Mouse (Mus musculus): ENCODE results near the gene Pitpnc1. TPM values are rescaled to one million over a fixed set of nuclear protein-coding genes. Genes with fewer than 3 reads are reported as not detected.

The Pitpnc1 gene
- polyA plus RNA-seq, 1 experiment from 2014 or later, result 16.2 TPM

DNA sequence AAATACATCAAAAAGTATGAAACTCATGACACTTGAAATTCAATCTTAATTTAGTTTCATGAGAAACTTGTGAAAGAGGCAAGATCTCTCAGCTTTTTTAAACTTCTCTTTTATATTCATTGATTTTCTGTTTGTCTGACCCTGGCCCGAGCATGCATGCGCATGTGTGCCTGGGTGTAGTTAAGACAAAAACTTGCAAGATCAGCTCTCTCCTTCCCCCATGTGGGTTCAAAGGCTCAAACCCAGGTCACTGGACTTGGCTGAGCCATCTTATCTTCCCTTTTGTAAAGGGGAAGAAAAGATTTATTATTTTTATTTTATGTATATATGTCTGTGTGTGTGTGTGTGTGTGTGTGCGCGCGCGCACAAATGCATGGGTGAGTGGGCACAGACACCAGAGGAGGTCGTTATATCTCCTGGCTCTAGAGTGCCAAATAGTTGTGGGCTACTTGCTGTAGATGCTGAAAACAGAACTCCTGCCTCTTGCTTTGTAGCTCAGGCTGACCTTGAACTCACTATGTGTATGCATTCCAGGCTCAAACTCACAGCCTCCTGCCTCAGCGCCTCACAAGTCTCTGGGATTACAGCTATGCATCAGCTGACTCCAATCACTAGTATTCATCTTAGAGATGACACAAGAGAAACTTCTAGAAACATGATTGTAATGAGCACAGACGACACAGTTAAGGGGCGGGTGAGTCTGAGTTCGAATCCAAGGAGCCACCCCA is 64.7 kb downstream of the Pitpnc1 start:
- no peak for ATAC-seq (ENCODE audit: low read depth)
- Histone ChIP-seq H3K27ac (ENCODE audit: low read length) (no peak overlapping the region), H3K4me3 (ENCODE audit: low read length) (no peak overlapping the region), H3K27me3 (ENCODE audit: control insufficient read depth, insufficient read depth, low read depth, low read length) (no peaks in the 10 kb centered on the region), H3K36me3 (ENCODE audit: control insufficient read depth, insufficient read depth, low read length) (no peaks in the 10 kb centered on the region), H3K9ac (ENCODE audit: low read length) (no peak overlapping the region), H3K9me3 (ENCODE audit: control insufficient read depth, low read length) (no peaks in the 10 kb centered on the region), H3K4me2 (ENCODE audit: low read depth, low read length) (no peak overlapping the region), H3K4me1 (replicated peaks; ENCODE audit: control insufficient read depth, insufficient read depth, low read length) (peaks cover 15% of the 10 kb centered on the region)
- WGBS, result 97% methylated on average over 11 of the region's 11 CpGs

DNA sequence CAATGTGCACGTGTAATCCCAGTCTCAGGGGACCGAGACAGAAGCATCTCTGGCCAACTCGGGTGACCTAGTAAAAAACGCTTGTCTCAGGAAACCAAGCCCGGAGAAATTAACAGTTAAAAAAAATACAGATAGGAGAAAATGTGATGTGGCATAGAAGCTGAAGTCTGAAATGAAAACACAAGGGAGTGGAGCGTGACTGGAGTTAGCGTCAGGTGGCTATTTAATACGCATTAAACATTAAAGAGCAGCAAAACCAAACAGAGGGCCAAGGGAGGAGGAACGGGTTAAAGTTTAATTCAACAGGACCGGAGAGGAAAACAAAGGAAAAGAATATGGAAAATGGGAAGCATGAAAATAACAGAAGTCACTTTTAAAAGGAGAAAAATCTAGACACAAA is 67.2 kb downstream of the Pitpnc1 start:
- no peak overlapping the region for H3K27ac ChIP-seq (ENCODE audit: low read length)
- no peak overlapping the region for H3K4me3 ChIP-seq (ENCODE audit: low read length)
- H3K4me1 ChIP-seq (replicated peaks; ENCODE audit: control insufficient read depth, insufficient read depth, low read length), result peaks cover under 1% of the 10 kb centered on the region; the same call in 1 of the 2 replicates
- H3K27me3 ChIP-seq (ENCODE audit: control insufficient read depth, insufficient read depth, low read depth, low read length), result no peaks in the 10 kb centered on the region
- no peak for ATAC-seq (ENCODE audit: low read depth)
- no peak overlapping the region for H3K4me2 ChIP-seq (ENCODE audit: low read depth, low read length)
- 56% methylated on average over 10 of the region's 10 CpGs for WGBS
- no peaks in the 10 kb centered on the region for H3K36me3 ChIP-seq (ENCODE audit: control insufficient read depth, insufficient read depth, low read length)
- H3K9me3 ChIP-seq (ENCODE audit: control insufficient read depth, low read length), result no peaks in the 10 kb centered on the region
- no peak overlapping the region for H3K9ac ChIP-seq (ENCODE audit: low read length)

DNA sequence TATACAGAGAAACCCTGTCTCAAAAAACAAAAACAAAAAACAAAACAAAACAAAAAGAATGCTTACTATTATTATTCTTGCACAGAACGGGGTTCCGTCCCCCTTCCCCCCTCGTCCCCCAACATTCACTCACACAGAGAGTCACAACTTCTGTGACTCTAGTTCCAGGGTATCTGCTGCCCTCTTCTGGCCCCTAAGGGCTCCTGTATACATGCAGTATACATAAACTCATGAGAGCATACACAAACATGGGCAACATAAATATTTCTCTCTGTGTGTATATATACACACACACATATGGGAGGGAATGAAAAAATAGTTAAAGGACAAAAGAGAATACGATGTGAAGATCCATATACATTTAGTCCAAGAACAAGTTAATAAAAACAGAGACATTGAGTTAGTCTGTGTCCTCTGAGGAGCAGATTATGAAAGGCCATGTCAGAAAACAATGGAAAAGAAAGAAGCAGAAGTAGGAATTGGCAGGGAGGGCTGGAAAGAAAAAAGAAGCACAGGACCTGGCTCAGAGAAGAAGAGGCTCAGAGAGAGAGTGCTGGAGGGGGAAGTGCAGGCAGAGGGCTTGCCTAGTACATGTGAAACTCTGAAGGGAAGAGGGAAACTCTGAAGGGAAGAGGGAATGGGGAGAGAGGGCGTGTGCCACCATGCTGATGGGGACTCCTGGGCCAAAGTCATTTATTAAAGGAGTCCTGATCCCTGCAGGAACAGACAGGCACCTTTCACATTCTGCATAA is 68.5 kb downstream of the Pitpnc1 start:
- Histone ChIP-seq H3K4me1 (replicated peaks; ENCODE audit: control insufficient read depth, insufficient read depth, low read length) (no peaks in the 10 kb centered on the region), H3K36me3 (ENCODE audit: control insufficient read depth, insufficient read depth, low read length) (no peaks in the 10 kb centered on the region), H3K27ac (ENCODE audit: low read length) (no peak overlapping the region), H3K4me3 (ENCODE audit: low read length) (no peak overlapping the region), H3K9ac (ENCODE audit: low read length) (no peak overlapping the region), H3K27me3 (ENCODE audit: control insufficient read depth, insufficient read depth, low read depth, low read length) (no peaks in the 10 kb centered on the region), H3K9me3 (ENCODE audit: control insufficient read depth, low read length) (no peaks in the 10 kb centered on the region), H3K4me2 (ENCODE audit: low read depth, low read length) (no peak overlapping the region)
- WGBS, result 95% methylated on average over 5 of the region's 5 CpGs
- ATAC-seq (ENCODE audit: low read depth), result no peak

DNA sequence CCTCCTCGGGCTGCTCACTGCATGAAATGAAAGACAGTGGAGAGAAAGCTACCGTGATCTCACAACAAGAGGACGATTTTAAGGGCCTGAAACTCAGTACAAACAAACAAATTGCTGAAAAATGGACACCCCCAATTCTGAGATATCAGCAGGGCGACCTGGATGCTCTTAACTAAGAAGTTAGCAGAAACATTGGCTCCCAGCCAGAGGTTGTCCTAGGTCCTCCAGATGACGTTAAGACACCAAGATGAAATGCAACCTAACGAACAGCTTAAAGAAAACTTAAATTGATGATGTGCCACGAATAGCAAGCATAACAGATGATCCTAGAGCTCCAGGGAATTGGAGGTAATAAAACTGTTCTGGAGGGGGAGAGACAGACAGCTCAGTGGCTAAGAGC is 69.7 kb downstream of the Pitpnc1 start:
- H3K4me1 ChIP-seq (replicated peaks; ENCODE audit: control insufficient read depth, insufficient read depth, low read length), result no peaks in the 10 kb centered on the region
- no peak overlapping the region for H3K27ac ChIP-seq (ENCODE audit: low read length)
- no peaks in the 10 kb centered on the region for H3K27me3 ChIP-seq (ENCODE audit: control insufficient read depth, insufficient read depth, low read depth, low read length)
- no peaks in the 10 kb centered on the region for H3K9me3 ChIP-seq (ENCODE audit: control insufficient read depth, low read length)
- H3K9ac ChIP-seq (ENCODE audit: low read length), result no peak overlapping the region
- no peak overlapping the region for H3K4me3 ChIP-seq (ENCODE audit: low read length)
- 62% methylated on average over 7 of the region's 7 CpGs for WGBS
- H3K4me2 ChIP-seq (ENCODE audit: low read depth, low read length), result no peak overlapping the region
- no peak for ATAC-seq (ENCODE audit: low read depth)
- H3K36me3 ChIP-seq (ENCODE audit: control insufficient read depth, insufficient read depth, low read length), result no peaks in the 10 kb centered on the region

DNA sequence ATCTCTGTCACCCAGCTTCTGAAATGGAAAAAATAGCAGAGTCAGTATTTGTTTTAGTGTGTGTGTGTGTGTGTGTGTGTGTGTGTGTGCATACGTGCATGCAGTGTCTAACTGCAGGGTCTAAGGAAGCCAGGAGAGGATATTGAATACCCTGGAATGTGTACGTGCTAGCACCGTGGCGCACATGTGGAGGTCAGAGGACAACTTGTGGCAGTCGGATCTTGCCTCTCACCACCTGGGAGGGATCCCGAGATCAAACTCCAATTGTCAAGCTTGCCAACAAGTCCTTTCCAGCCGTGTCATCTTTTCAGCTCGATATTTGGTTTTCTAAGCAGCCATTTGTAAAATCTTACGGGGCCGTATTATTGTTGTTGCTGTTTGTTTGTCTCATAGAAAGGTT is 70.5 kb downstream of the Pitpnc1 start:
- WGBS, result 62% methylated on average over 10 of the region's 10 CpGs
- H3K27ac ChIP-seq (ENCODE audit: low read length), result no peak overlapping the region
- no peaks in the 10 kb centered on the region for H3K4me1 ChIP-seq (replicated peaks; ENCODE audit: control insufficient read depth, insufficient read depth, low read length)
- H3K9me3 ChIP-seq (ENCODE audit: control insufficient read depth, low read length), result no peaks in the 10 kb centered on the region
- H3K9ac ChIP-seq (ENCODE audit: low read length), result no peak overlapping the region
- H3K4me2 ChIP-seq (ENCODE audit: low read depth, low read length), result no peak overlapping the region
- no peak overlapping the region for H3K4me3 ChIP-seq (ENCODE audit: low read length)
- ATAC-seq (ENCODE audit: low read depth), result no peak
- no peaks in the 10 kb centered on the region for H3K36me3 ChIP-seq (ENCODE audit: control insufficient read depth, insufficient read depth, low read length)
- no peaks in the 10 kb centered on the region for H3K27me3 ChIP-seq (ENCODE audit: control insufficient read depth, insufficient read depth, low read depth, low read length)

DNA sequence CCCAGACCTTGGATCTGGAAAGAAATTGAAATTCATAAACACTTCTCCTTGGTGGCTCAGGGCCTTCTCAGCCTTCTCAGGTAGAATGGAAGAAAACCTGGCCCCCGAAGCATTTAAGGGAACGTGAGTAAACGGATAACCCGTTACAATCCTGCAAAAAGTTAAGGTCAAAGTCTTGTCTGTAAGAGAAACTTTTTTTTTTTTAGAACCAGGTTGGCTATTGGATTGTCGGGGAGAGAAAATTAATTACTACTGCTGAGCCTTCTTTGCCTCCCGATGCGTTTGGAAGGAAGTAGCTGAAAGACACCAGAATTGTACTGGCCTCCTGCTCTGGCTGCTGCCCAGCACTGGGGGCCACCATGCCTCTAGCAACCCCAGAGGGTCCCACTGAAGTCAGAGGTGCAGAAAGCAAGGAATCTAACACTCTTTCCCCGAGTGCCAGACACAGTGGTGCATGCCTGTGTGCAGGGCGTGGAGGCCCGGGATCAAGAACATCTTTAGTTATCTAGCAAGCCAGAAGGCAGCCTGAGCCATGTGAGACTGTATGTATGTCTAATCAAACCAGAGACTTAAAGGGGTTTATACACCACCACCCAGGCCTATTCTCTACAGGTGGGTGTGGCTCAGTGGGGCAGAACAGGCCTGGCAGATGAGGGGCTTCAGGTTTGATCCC is 73.0 kb downstream of the Pitpnc1 start:
- no peak overlapping the region for H3K9ac ChIP-seq (ENCODE audit: low read length)
- no peaks in the 10 kb centered on the region for H3K27me3 ChIP-seq (ENCODE audit: control insufficient read depth, insufficient read depth, low read depth, low read length)
- ATAC-seq (ENCODE audit: low read depth), result no peak
- no peak overlapping the region for H3K4me2 ChIP-seq (ENCODE audit: low read depth, low read length)
- 64% methylated on average over 10 of the region's 10 CpGs for WGBS
- H3K36me3 ChIP-seq (ENCODE audit: control insufficient read depth, insufficient read depth, low read length), result no peaks in the 10 kb centered on the region
- no peaks in the 10 kb centered on the region for H3K9me3 ChIP-seq (ENCODE audit: control insufficient read depth, low read length)
- 0 out of 2 replicates have a peak, but pooled peaks cover 2% of the 10 kb centered on the region for H3K4me1 ChIP-seq (replicated peaks; ENCODE audit: control insufficient read depth, insufficient read depth, low read length)
- H3K4me3 ChIP-seq (ENCODE audit: low read length), result no peak overlapping the region
- H3K27ac ChIP-seq (ENCODE audit: low read length), result no peak overlapping the region

DNA sequence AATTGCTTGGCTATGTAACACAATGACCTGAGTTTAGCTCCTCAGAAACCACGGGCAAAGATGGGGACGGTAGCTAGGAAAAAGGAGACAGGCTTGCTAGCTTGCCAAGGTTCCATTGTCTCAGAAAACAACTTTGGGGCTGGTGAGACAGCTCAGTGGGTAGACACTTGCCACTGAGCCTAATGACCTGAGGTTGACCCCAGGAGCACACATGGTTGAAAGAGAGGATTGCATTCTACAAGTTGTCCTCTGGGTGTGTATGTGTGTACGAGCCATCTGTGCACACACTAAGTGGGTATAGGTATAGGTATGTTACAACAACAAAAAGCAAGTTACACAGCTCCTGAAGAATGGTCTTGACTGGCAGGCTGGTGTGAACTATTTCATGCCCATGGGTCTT is 76.3 kb downstream of the Pitpnc1 start:
- WGBS, result 95% methylated on average over 3 of the region's 3 CpGs
- Histone ChIP-seq H3K36me3 (ENCODE audit: control insufficient read depth, insufficient read depth, low read length) (no peaks in the 10 kb centered on the region), H3K27ac (ENCODE audit: low read length) (no peak overlapping the region), H3K4me1 (replicated peaks; ENCODE audit: control insufficient read depth, insufficient read depth, low read length) (0 out of 2 replicates have a peak, but pooled peaks cover 2% of the 10 kb centered on the region), H3K27me3 (ENCODE audit: control insufficient read depth, insufficient read depth, low read depth, low read length) (no peaks in the 10 kb centered on the region), H3K9me3 (ENCODE audit: control insufficient read depth, low read length) (no peaks in the 10 kb centered on the region), H3K4me3 (ENCODE audit: low read length) (no peak overlapping the region), H3K9ac (ENCODE audit: low read length) (no peak overlapping the region), H3K4me2 (ENCODE audit: low read depth, low read length) (no peak overlapping the region)
- no peak for ATAC-seq (ENCODE audit: low read depth)

DNA sequence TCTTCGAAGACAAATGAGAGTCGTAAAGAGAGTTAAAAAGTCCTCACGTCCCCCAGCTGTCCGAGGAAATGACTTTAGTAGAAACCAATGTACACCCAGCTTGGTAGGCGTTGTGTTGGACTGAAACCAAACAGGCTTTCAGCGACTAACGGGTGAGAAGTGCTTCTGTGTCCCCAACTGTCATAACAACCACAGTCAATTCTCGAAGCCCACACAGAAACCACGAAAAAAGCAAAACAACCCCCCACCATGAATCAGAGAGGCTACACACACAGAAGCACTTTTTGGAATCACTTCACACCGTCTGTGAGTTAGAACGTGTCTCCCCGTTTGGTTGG is 76.7 kb downstream of the Pitpnc1 start:
- WGBS, result 65% methylated on average over 12 of the region's 12 CpGs
- no peak overlapping the region for H3K4me3 ChIP-seq (ENCODE audit: low read length)
- H3K9ac ChIP-seq (ENCODE audit: low read length), result no peak overlapping the region
- no peak overlapping the region for H3K27ac ChIP-seq (ENCODE audit: low read length)
- 0 out of 2 replicates have a peak, but pooled peaks cover 2% of the 10 kb centered on the region for H3K4me1 ChIP-seq (replicated peaks; ENCODE audit: control insufficient read depth, insufficient read depth, low read length)
- no peaks in the 10 kb centered on the region for H3K9me3 ChIP-seq (ENCODE audit: control insufficient read depth, low read length)
- H3K4me2 ChIP-seq (ENCODE audit: low read depth, low read length), result no peak overlapping the region
- H3K36me3 ChIP-seq (ENCODE audit: control insufficient read depth, insufficient read depth, low read length), result no peaks in the 10 kb centered on the region
- H3K27me3 ChIP-seq (ENCODE audit: control insufficient read depth, insufficient read depth, low read depth, low read length), result no peaks in the 10 kb centered on the region
- ATAC-seq (ENCODE audit: low read depth), result no peak

DNA sequence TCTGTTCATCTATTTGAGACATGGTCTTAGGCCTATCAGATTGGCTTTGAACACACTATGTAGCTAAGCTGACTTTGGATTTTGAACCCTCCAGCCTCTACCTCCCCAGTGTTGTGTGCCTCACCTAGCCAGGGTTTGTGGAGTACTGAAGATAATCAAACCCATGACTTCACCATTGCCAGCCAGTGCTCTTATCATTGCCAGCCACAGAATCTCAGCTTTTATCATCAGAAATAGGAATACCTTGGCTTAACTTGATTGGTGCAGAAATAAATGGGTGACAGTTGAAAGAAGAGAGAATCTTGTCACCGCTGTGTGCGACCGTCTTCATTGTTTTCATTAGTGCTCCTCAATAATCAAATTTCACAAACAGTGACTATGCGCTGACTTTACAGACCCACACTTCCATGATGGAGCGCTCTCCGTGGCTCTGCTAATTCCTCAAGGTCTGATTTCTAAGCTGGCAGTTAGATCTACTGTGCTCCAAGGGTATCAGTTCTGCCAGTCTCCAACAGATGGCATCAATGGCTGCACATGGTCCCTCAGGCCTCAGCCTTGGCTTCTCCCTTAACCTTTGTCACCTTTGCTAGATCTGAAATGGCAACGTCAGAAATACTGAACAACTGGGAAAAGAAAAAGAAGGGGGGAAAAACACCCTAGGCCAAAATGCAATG is 77.2 kb downstream of the Pitpnc1 start:
- H3K9me3 ChIP-seq (ENCODE audit: control insufficient read depth, low read length), result no peaks in the 10 kb centered on the region
- H3K4me3 ChIP-seq (ENCODE audit: low read length), result no peak overlapping the region
- no peak overlapping the region for H3K9ac ChIP-seq (ENCODE audit: low read length)
- 83% methylated on average over 7 of the region's 7 CpGs for WGBS
- no peaks in the 10 kb centered on the region for H3K27me3 ChIP-seq (ENCODE audit: control insufficient read depth, insufficient read depth, low read depth, low read length)
- H3K27ac ChIP-seq (ENCODE audit: low read length), result no peak overlapping the region
- H3K4me2 ChIP-seq (ENCODE audit: low read depth, low read length), result no peak overlapping the region
- H3K4me1 ChIP-seq (replicated peaks; ENCODE audit: control insufficient read depth, insufficient read depth, low read length), result 0 out of 2 replicates have a peak, but pooled peaks cover 2% of the 10 kb centered on the region
- no peaks in the 10 kb centered on the region for H3K36me3 ChIP-seq (ENCODE audit: control insufficient read depth, insufficient read depth, low read length)
- no peak for ATAC-seq (ENCODE audit: low read depth)
